Mouse (Mus musculus) heart, adult 2 months (tissue): Measurements from ENCODE around the gene Rab15.
A peak's percentile ranks its signal among the peaks of the same experiment; 100 is the strongest.

Source experiments
- CTCF ChIP-seq: fragments of 200-600 bp; IDR thresholded peaks from 2 replicates; pipeline ENCODE4 v1.8.1; 2022; ENCODE audit warnings: antibody characterized with exemption, mild to moderate bottlenecking, moderate library complexity
- EP300 ChIP-seq: fragments of 200-500 bp; IDR thresholded peaks from 2 replicates; pipeline ENCODE4 v1.6.1; 2011; ENCODE audit warnings: low read depth, low read length, control low read depth; ENCODE audit not compliant: insufficient read depth
- POLR2A ChIP-seq: fragments of 200-500 bp; IDR thresholded peaks from 2 replicates; pipeline ENCODE4 v1.6.1; 2011; ENCODE audit warnings: mild to moderate bottlenecking, low read depth, low read length, control low read depth; ENCODE audit not compliant: insufficient read depth

GRCm38 (mm10) chr12:76837101-76837843 lies 14.6 kb upstream of the Rab15 start:
- TF ChIP-seq CTCF: peak; percentile 86
- TF ChIP-seq POLR2A: peak; percentile 50
- TF ChIP-seq EP300: peak; percentile 95
